ENCODE assay signal across 22 mouse cellular contexts in genomic region chr13:44851426-44851825, GRCm38 (mm10).
DNase-seq lines count a peak whose midpoint lies in the region; ATAC-seq and TF ChIP-seq lines count a peak whose summit lies in the region.
"Had no signal": no experiment of that assay in that cellular context is flagged by ENCODE, and none has a peak within 500 bp of the region (broad histone marks: within the 10 kb centered on the region; RNA-seq: fewer than 3 reads in every experiment).

No protein-coding gene starts in this region.

- H3K27me3 ChIP-seq in E14TG2a.4 (ENCODE audit: insufficient read depth, low read length): no peaks in the 10 kb centered on the region
- H3K27me3 ChIP-seq in forebrain, embryonic 16.5 days (replicated peaks; ENCODE audit: control insufficient read depth, insufficient read depth, low read length): no peaks in the 10 kb centered on the region
- H3K27me3 ChIP-seq: embryonic facial prominence, embryonic 13.5 days; embryonic facial prominence, embryonic 15.5 days; forebrain, embryonic 12.5 days had no signal

- H3K4me2 ChIP-seq in forebrain, embryonic 16.5 days (ENCODE audit: low read length): no peak overlapping the region
- H3K4me2 ChIP-seq: embryonic facial prominence, embryonic 13.5 days; embryonic facial prominence, embryonic 15.5 days; forebrain, embryonic 12.5 days had no signal

- no peak overlapping the region for H3K9ac ChIP-seq in forebrain, embryonic 16.5 days (replicated peaks; ENCODE audit: low read depth, low read length)
- H3K9ac ChIP-seq: embryonic facial prominence, embryonic 13.5 days; embryonic facial prominence, embryonic 15.5 days; forebrain, embryonic 12.5 days; forebrain, postnatal 0 days had no signal

- peaks cover 92% of the 10 kb centered on the region for H3K4me1 ChIP-seq in E14TG2a.4 (replicated peaks; ENCODE audit: low read depth, low read length)
- H3K4me1 ChIP-seq in forebrain, embryonic 16.5 days (replicated peaks; ENCODE audit: control insufficient read depth, insufficient read depth, low read length): no peaks in the 10 kb centered on the region
- H3K4me1 ChIP-seq: embryonic facial prominence, embryonic 15.5 days had no signal

- DNase-seq in ES-CJ7 (ENCODE audit: low read depth, low spot score): peak; percentile 47
- DNase-seq in ZHBTc4 (ENCODE audit: low read depth, low spot score): peak; percentile 33
- DNase-seq in natural killer cell, adult 2 months (ENCODE audit: low spot score in 2 of 2): no peak
- DNase-seq: adrenal gland, adult 2 months; adrenal gland, postnatal 10 days; adrenal gland, postnatal 25 days; cerebellum, adult 11 months; cerebellum, adult 18-20 months; cerebellum, adult 8-10 months; cerebellum, adult 9-11 months; cerebellum, postnatal 14 days; cerebellum, postnatal 36 days; embryo, embryonic 11 days; forebrain, postnatal 0 days had no signal

- no peak for TF ChIP-seq CTCF in E14TG2a.4 (conservative IDR thresholded peaks at IDR 0.05; ENCODE audit: low read length)

- peak overlapping the region; percentile 35; the same call in 1 of the 2 replicates for H3K4me3 ChIP-seq in E14TG2a.4 (replicated peaks; ENCODE audit: low read length)
- H3K4me3 ChIP-seq in forebrain, embryonic 16.5 days (replicated peaks; ENCODE audit: low read length): no peak overlapping the region
- H3K4me3 ChIP-seq: embryonic facial prominence, embryonic 13.5 days; embryonic facial prominence, embryonic 15.5 days; erythroblast, embryonic 14.5 days; forebrain, embryonic 10.5 days; forebrain, embryonic 12.5 days had no signal

- no peak for ATAC-seq in forebrain, embryonic 16.5 days
- ATAC-seq: forebrain, embryonic 14.5 days; forebrain, postnatal 0 days had no signal

- H3K27ac ChIP-seq in forebrain, embryonic 16.5 days (ENCODE audit: low read length): no peak overlapping the region
- H3K27ac ChIP-seq: embryonic facial prominence, embryonic 13.5 days; embryonic facial prominence, embryonic 15.5 days; forebrain, embryonic 10.5 days; forebrain, embryonic 12.5 days had no signal

- peaks cover 64% of the 10 kb centered on the region for H3K36me3 ChIP-seq in E14TG2a.4 (ENCODE audit: insufficient read depth, low read length)
- H3K36me3 ChIP-seq in forebrain, embryonic 16.5 days (ENCODE audit: control insufficient read depth, insufficient read depth): no peaks in the 10 kb centered on the region; the same call in 1 of the 2 replicates
- H3K36me3 ChIP-seq: embryonic facial prominence, embryonic 15.5 days had no signal

- 26% methylated on average over 2 of the region's 2 CpGs for WGBS in forebrain, embryonic 16.5 days

- H3K9me3 ChIP-seq in E14TG2a.4 (ENCODE audit: low read length): no peaks in the 10 kb centered on the region
- no peaks in the 10 kb centered on the region for H3K9me3 ChIP-seq in forebrain, embryonic 16.5 days (ENCODE audit: control insufficient read depth, low read length)
- H3K9me3 ChIP-seq: embryonic facial prominence, embryonic 13.5 days; embryonic facial prominence, embryonic 15.5 days; forebrain, embryonic 10.5 days; forebrain, embryonic 12.5 days had no signal

Comparison
In these comparisons a context has a peak if more than half of its experiments do, and no peak if none do; other contexts are left out.
1. DNase-seq: peak in ES-CJ7 (single experiment) and ZHBTc4 (single experiment); none in natural killer cell, adult 2 months (0 of 2).